Mouse (Mus musculus): ENCODE measurements around the gene Caml. TPM values are rescaled to one million over a fixed set of nuclear protein-coding genes. Genes with fewer than 3 reads are reported as not detected.
A peak's percentile ranks its signal among the peaks of the same experiment; 100 is the strongest.
"Not testable (repeated sequence)": the region's sequence is repeated elsewhere in the genome, so short reads cannot be mapped to it uniquely, and the experiment has no call there.

Gene Caml
- 105 and 107 TPM in 2 replicates for polyA plus RNA-seq (2014; fragmentation: Nextera tagmentation; extraction: Ambion mirVana)

GRCm38 (mm10) chr13:55622649-55623541 lies at the start of gene Caml:
TSS of gene Caml (plus strand) at chr13:55623005.
- Histone ChIP-seq H3K36me3 (replicated peaks; ENCODE audit: control insufficient read depth, insufficient read depth) (peaks cover 21% of the 10 kb centered on the region), H3K27me3 (ENCODE audit: control insufficient read depth, insufficient read depth, low read length) (no peaks in the 10 kb centered on the region), H3K9ac (peak within 1 kb of the TSS; percentile 84), H3K9me3 (ENCODE audit: control insufficient read depth, low read length) (no peaks in the 10 kb centered on the region), H3K4me3 (replicated peaks; ENCODE audit: low read length) (peak within 1 kb of the TSS; percentile 84), H3K4me2 (replicated peaks) (peak within 1 kb of the TSS; percentile 85), H3K4me1 (replicated peaks; ENCODE audit: control insufficient read depth, insufficient read depth, low read length) (peaks cover 22% of the 10 kb centered on the region), H3K27ac (peak within 1 kb of the TSS; percentile 97)
- DNase-seq (ENCODE audit: low spot score) = peak; percentile 94
- peak; percentile 98 for ATAC-seq (ENCODE audit: low FRiP score)
- under 1% methylated on average over 59 of the region's 59 CpGs for WGBS

- Histone ChIP-seq H3K9ac (no peak within 1 kb of the TSS), H3K4me2 (replicated peaks) (no peak within 1 kb of the TSS), H3K9me3 (ENCODE audit: control insufficient read depth, low read length) (no peaks in the 10 kb centered on the region), H3K36me3 (replicated peaks; ENCODE audit: control insufficient read depth, insufficient read depth) (no peaks in the 10 kb centered on the region; the same call in 1 of the 2 replicates), H3K27me3 (ENCODE audit: control insufficient read depth, insufficient read depth, low read length) (no peaks in the 10 kb centered on the region), H3K27ac (no peak within 1 kb of the TSS), H3K4me1 (replicated peaks; ENCODE audit: control insufficient read depth, insufficient read depth, low read length) (peaks cover 17% of the 10 kb centered on the region), H3K4me3 (replicated peaks; ENCODE audit: low read length) (no peak within 1 kb of the TSS)
- ATAC-seq (ENCODE audit: low FRiP score) (no peak), DNase-seq (ENCODE audit: low spot score) (no peak)
- 99% methylated on average over 2 of the region's 2 CpGs for WGBS
Observed at GRCm38 (mm10) chr13:55573432-55573831, 49.4 kb upstream of the Caml start, which contains the start of gene Tmed9. TSS of gene Tmed9 (plus strand) at chr13:55573732.

GRCm38 (mm10) chr13:55574321-55574720 lies 48.5 kb upstream of the Caml start:
- no peaks in the 10 kb centered on the region for H3K36me3 ChIP-seq (replicated peaks; ENCODE audit: control insufficient read depth, insufficient read depth)
- H3K27me3 ChIP-seq (ENCODE audit: control insufficient read depth, insufficient read depth, low read length) = no peaks in the 10 kb centered on the region
- DNase-seq (ENCODE audit: low spot score) (peak; percentile 30), ATAC-seq (ENCODE audit: low FRiP score) (no peak)
- WGBS = 71% methylated on average over 5 of the region's 5 CpGs
- H3K9me3 ChIP-seq (ENCODE audit: control insufficient read depth, low read length) = no peaks in the 10 kb centered on the region
- H3K4me3 ChIP-seq (replicated peaks; ENCODE audit: low read length) = no peak overlapping the region
- H3K9ac ChIP-seq = no peak overlapping the region
- H3K4me2 ChIP-seq (replicated peaks) = no peak overlapping the region
- peaks cover 12% of the 10 kb centered on the region for H3K4me1 ChIP-seq (replicated peaks; ENCODE audit: control insufficient read depth, insufficient read depth, low read length)
- H3K27ac ChIP-seq = no peak overlapping the region

GRCm38 (mm10) chr13:55575932-55576331 lies 46.9 kb upstream of the Caml start:
- Histone ChIP-seq H3K4me2 (replicated peaks) (no peak overlapping the region), H3K4me1 (replicated peaks; ENCODE audit: control insufficient read depth, insufficient read depth, low read length) (peaks cover 9% of the 10 kb centered on the region), H3K9ac (no peak overlapping the region), H3K4me3 (replicated peaks; ENCODE audit: low read length) (no peak overlapping the region), H3K9me3 (ENCODE audit: control insufficient read depth, low read length) (no peaks in the 10 kb centered on the region), H3K36me3 (replicated peaks; ENCODE audit: control insufficient read depth, insufficient read depth) (no peaks in the 10 kb centered on the region), H3K27ac (no peak overlapping the region), H3K27me3 (ENCODE audit: control insufficient read depth, insufficient read depth, low read length) (no peaks in the 10 kb centered on the region)
- no peak for DNase-seq (ENCODE audit: low spot score)
- no peak for ATAC-seq (ENCODE audit: low FRiP score)
- 64% methylated on average over 5 of the region's 5 CpGs for WGBS

- not testable (repeated sequence) for H3K36me3 ChIP-seq (replicated peaks; ENCODE audit: control insufficient read depth, insufficient read depth); H3K4me1 ChIP-seq (replicated peaks; ENCODE audit: control insufficient read depth, insufficient read depth, low read length); ATAC-seq (ENCODE audit: low FRiP score); DNase-seq (ENCODE audit: low spot score); H3K4me2 ChIP-seq (replicated peaks); H3K9me3 ChIP-seq (ENCODE audit: control insufficient read depth, low read length); H3K27ac ChIP-seq; H3K4me3 ChIP-seq (replicated peaks; ENCODE audit: low read length); H3K27me3 ChIP-seq (ENCODE audit: control insufficient read depth, insufficient read depth, low read length); H3K9ac ChIP-seq
- 92% methylated on average over 7 of the region's 7 CpGs for WGBS
Observed at GRCm38 (mm10) chr13:55576872-55577271, 45.9 kb upstream of the Caml start.

- no peak overlapping the region for H3K27ac ChIP-seq
- no peak overlapping the region for H3K4me2 ChIP-seq (replicated peaks)
- no peaks in the 10 kb centered on the region for H3K9me3 ChIP-seq (ENCODE audit: control insufficient read depth, low read length)
- no peaks in the 10 kb centered on the region for H3K4me1 ChIP-seq (replicated peaks; ENCODE audit: control insufficient read depth, insufficient read depth, low read length)
- DNase-seq (ENCODE audit: low spot score) (no peak), ATAC-seq (ENCODE audit: low FRiP score) (no peak)
- 84% methylated on average over 4 of the region's 4 CpGs for WGBS
- H3K4me3 ChIP-seq (replicated peaks; ENCODE audit: low read length) = no peak overlapping the region
- H3K36me3 ChIP-seq (replicated peaks; ENCODE audit: control insufficient read depth, insufficient read depth) = no peaks in the 10 kb centered on the region
- no peaks in the 10 kb centered on the region for H3K27me3 ChIP-seq (ENCODE audit: control insufficient read depth, insufficient read depth, low read length)
- no peak overlapping the region for H3K9ac ChIP-seq
Observed at GRCm38 (mm10) chr13:55578086-55578485, 44.7 kb upstream of the Caml start.

GRCm38 (mm10) chr13:55591961-55592490 lies 30.8 kb upstream of the Caml start:
- no peaks in the 10 kb centered on the region for H3K9me3 ChIP-seq (ENCODE audit: control insufficient read depth, low read length)
- WGBS = 74% methylated on average over 4 of the region's 4 CpGs
- H3K27ac ChIP-seq = no peak overlapping the region
- ATAC-seq (ENCODE audit: low FRiP score) (no peak), DNase-seq (ENCODE audit: low spot score) (no peak)
- H3K4me2 ChIP-seq (replicated peaks) = peak overlapping the region; percentile 81
- no peak overlapping the region; the same call in 1 of the 2 replicates for H3K4me3 ChIP-seq (replicated peaks; ENCODE audit: low read length)
- peaks cover 12% of the 10 kb centered on the region for H3K4me1 ChIP-seq (replicated peaks; ENCODE audit: control insufficient read depth, insufficient read depth, low read length)
- no peak overlapping the region for H3K9ac ChIP-seq
- H3K36me3 ChIP-seq (replicated peaks; ENCODE audit: control insufficient read depth, insufficient read depth) = peaks cover 28% of the 10 kb centered on the region
- no peaks in the 10 kb centered on the region for H3K27me3 ChIP-seq (ENCODE audit: control insufficient read depth, insufficient read depth, low read length)

GRCm38 (mm10) chr13:55592512-55593253 lies 30.1 kb upstream of the Caml start:
- Histone ChIP-seq H3K9me3 (ENCODE audit: control insufficient read depth, low read length) (no peaks in the 10 kb centered on the region), H3K4me2 (replicated peaks) (peak overlapping the region; percentile 81), H3K4me1 (replicated peaks; ENCODE audit: control insufficient read depth, insufficient read depth, low read length) (peaks cover 12% of the 10 kb centered on the region), H3K9ac (peak overlapping the region; percentile 89), H3K4me3 (replicated peaks; ENCODE audit: low read length) (peak overlapping the region; percentile 82), H3K27ac (peak overlapping the region; percentile 81), H3K36me3 (replicated peaks; ENCODE audit: control insufficient read depth, insufficient read depth) (peaks cover 35% of the 10 kb centered on the region), H3K27me3 (ENCODE audit: control insufficient read depth, insufficient read depth, low read length) (no peaks in the 10 kb centered on the region)
- WGBS = 4% methylated on average over 29 of the region's 29 CpGs
- DNase-seq (ENCODE audit: low spot score) = peak; percentile 99
- ATAC-seq (ENCODE audit: low FRiP score) = peak; percentile 99

- H3K4me3 ChIP-seq (replicated peaks; ENCODE audit: low read length) = peak overlapping the region; percentile 82
- no peaks in the 10 kb centered on the region for H3K9me3 ChIP-seq (ENCODE audit: control insufficient read depth, low read length)
- WGBS = under 1% methylated on average over 31 of the region's 31 CpGs
- peak overlapping the region; percentile 81 for H3K4me2 ChIP-seq (replicated peaks)
- ATAC-seq (ENCODE audit: low FRiP score) (0 out of 2 replicates have a peak, but pooled peaks have one; percentile 31), DNase-seq (ENCODE audit: low spot score) (no peak)
- H3K9ac ChIP-seq = peak overlapping the region; percentile 89
- peak overlapping the region; percentile 58 for H3K27ac ChIP-seq
- H3K27me3 ChIP-seq (ENCODE audit: control insufficient read depth, insufficient read depth, low read length) = no peaks in the 10 kb centered on the region
- H3K36me3 ChIP-seq (replicated peaks; ENCODE audit: control insufficient read depth, insufficient read depth) = peaks cover 41% of the 10 kb centered on the region
- peaks cover 12% of the 10 kb centered on the region for H3K4me1 ChIP-seq (replicated peaks; ENCODE audit: control insufficient read depth, insufficient read depth, low read length)
Observed at GRCm38 (mm10) chr13:55593254-55593747, 29.5 kb upstream of the Caml start.
